Mouse (Mus musculus): ENCODE measurements at regions not wholly inside any gene's neighbourhood (a gene's known extent, or its start where the extent isn't known, plus 50 kb on each side); places are given as distances from the start of the nearest gene placed in this dataset.

DNA sequence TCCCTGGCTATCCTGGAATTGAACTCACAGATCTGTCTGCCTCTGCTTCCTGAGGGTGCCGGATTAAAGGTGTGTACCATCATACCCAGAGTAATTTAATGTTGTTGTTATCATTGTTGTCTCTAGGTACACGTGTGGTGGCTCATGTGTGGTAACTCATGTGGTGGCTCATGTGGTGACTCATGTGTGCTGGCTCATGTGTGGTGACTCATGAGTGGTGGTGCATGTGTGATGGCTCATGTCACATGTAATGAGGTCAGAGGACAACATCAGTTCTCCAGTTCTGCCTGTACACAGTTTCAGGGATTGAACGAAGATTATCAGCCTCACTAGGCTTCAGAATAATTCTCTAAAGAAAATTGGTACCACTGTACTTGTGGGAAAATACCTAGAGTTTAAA lies 80.2 kb downstream of the Zfp36l2 start:
- DNase-seq, result no peak

DNA sequence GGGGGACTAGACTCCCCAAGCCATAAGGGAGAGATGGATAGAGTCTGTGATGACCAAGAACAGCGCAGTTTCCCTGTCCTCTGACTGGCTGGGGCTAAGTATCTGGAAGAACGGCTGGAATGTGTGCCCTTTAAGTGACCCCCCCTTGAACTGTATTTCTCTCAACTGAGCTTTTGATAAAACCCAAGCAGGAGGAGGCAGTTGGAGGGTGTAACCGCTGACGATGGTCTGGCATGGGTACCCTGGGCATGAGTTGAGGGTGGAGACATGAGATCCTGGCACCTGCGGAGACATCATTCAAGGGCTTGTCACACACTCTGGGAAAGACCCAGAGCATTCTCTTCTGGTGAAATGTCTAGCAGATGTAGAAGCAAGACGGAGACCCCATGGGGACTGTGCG lies 83.5 kb downstream of the Zfp36l2 start:
- no peak for DNase-seq

DNA sequence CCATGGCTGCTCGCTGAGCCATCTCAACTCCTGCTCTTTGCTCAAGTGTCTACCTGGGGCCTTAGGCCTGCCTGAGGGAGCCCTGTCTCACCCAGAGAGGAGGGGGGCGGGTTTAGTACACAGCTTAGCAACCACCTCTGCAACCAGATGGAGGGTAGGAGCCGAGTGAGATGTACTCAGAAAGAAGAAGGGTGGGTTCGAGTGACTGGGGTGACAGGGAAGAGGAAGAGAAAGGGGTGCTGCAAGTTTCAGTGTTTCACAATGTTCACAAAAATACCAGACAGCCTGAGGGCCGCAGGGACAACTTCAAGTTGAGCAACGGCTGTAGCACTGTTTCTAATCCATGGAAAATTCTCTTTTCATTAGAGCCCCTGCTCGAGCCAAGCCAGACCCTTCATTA lies 84.4 kb downstream of the Zfp36l2 start:
- no peak for DNase-seq

DNA sequence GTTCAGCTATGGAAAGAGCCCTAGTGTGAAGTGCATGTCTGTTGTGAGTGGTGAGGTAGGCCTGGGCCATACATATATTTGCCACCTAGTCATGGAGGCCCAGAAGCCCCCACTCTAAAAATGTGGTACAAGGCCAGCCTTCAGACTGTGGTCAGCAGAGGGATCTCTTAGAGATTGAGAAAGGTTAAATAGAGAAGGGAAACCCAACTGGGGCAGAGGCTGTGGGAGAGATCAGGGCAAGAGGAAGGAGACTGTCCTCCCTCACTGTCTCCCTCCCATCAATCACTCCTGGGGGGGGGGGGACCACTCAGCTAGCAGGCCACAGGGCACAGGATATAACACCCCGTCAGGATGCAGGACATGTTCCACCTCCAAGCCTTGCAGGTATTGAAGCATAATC lies 86.1 kb downstream of the Zfp36l2 start:
- DNase-seq, result no peak

DNA sequence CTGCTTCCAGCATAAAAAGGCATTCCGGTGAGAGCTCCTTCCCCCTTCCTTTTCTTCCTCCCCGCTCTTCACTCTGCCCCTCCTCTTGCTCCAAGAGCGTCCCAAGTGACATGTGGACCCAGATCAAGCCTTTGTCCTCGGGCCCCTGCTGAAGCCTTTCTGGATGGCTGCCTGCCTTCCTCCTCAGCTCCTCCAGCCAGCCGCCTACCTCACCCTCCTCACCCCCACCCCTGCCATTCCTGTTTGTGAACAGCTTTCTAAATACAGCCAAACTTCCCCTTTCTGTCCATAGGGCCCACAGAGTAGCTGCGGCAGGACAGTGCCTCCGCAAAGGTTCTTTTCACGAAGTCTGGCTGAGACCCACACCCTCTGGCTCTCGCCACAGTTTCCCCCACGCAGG lies 87.2 kb downstream of the Zfp36l2 start:
- peak; percentile 60 for DNase-seq

DNA sequence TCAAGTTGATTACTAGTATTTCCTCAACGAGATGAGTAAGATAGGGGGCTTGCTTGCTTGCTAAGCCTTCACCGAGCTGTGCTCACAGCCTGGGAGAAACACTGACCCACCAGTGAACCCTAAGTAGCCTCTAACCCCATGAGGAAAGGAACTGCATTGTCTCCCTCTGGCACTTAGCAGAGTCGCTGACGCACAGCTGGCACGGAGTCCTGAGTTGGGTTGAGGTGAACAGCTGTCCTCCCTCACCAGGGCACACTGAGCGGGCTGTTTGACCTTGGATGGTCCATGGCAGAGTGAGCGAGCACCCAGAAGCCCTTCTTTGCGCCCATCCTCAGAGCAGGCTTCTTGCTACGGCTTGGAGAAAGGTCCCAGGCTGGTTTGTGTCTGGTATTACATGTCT lies 88.0 kb downstream of the Zfp36l2 start:
- DNase-seq, result peak; percentile 63

DNA sequence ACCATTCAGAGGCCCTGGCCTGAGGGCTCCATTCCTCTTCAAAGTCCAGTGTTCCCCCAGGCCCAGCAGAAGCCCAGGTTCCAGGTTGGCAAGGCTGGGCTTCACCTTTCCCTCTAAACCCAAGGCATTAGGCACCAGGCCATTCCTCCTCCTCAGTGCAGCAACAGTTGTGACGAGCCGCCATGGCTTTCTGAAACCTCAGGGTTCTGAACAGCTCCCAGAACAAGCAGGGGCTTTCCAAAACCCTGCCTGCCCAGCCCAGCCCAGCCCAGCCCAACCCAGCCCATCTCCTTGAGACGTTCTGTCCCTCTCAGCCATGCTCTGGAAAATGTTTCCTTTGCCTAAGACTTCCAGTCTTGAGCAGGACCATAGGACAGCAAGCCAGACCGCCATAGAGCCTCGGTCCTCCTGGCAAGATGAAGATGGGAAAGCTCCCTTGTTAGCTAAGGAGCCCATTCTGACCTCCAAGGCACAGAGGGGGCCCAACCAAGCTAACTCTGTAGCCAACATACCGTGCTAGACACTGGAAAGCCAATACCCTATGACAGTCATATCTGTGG lies 89.8 kb downstream of the Zfp36l2 start:
- DNase-seq, result no peak

DNA sequence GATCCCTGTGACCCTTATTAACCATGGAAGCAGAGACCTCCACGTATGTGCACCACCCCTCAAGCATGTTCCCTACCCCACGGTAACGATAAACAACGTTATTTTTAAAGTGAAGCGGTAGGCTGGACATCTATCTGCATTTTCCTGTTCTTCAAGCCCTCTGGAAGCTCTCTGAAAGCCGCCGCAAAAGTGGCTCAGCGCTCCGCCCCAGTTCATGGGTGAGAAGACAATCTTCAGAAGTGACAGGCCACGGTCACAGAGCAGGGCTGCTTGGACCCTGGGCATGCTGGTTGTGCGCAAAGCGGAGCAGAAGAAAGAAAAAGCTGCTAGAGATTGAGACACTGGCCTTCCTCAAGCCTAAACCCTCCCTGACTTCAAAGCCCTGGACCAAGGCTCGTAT lies 90.5 kb downstream of the Zfp36l2 start:
- no peak for DNase-seq

DNA sequence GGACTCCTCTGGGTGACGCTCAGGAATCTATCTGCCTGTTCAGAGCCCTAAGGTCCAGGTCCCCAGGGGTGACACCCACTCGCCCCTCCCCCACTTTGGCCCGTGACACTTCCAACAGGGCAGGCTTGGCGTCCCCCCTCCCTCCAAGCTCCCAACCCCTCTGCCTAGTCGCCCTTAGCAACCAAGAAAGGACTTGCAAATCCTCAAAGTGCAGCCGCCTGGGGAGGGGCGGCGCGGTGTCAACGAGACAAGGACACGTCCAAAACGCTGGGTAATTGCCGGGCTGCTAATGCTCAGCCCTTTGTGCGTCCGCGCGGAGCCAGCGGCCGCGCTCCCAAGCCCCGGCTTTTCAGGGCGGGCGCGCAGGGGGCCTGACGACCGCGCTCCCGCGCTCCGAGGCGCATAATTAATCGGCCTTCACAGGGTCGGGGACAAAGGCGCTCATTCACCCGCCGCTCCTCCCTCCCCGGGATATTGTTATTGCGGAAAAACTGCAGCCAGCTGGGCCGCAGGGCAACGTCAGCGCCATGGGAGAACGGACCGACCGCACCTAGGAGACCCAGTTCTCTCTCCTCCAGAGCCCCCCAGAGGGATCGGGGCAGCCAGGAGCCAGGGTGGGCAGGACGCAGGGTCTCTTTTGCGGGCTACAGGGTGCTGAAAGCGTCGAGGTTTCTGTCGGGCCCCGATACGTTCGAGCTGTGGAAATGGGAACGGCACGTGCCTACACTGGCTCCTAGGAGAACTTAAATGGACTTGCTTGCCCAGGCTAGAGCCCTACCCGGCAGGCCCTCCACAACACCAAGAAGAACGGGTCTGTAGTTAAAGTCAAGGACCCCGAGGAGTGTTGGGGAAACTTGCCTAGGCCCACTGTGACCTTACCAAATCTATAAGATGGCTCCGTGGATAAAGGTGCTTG lies 91.1 kb downstream of the Zfp36l2 start:
- peak; percentile 73 for DNase-seq

DNA sequence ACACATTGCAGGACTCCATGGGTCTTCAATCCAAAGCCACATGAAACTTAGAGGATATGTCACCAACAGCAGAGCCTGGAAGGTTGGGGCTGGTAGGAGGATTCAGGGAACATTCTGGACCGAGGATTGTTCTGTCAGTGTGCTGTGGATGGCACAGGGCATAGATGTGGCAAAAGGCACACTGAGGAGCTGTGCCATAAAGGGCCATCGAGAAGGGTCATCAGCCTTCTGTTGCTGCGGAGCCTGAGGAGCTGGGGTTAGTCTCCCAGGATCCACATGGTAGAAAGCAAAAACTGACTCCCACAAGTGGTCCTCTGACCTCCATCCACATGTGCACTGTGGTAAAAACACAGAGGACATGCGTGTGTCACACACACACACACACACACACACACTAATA lies 91.9 kb downstream of the Zfp36l2 start:
- DNase-seq, result no peak

DNA sequence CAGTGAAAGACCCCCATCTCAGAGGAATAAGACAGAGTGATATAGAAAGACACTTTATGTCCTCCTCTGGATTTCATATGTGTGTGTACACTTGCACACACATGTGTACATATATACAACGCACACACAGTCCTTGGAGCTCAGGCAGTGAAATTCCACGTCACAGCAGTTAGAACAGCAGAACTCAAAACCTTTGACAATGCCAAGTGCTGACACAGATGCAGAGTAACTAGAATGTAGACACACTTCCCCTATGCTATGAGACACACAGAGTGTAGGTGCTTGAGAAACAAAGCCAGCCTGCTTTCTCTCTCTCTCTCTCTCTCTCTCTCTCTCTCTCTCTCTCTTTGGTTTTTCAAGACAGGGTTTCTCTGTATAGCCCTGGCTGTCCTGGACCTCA lies 92.7 kb downstream of the Zfp36l2 start:
- no peak for DNase-seq

DNA sequence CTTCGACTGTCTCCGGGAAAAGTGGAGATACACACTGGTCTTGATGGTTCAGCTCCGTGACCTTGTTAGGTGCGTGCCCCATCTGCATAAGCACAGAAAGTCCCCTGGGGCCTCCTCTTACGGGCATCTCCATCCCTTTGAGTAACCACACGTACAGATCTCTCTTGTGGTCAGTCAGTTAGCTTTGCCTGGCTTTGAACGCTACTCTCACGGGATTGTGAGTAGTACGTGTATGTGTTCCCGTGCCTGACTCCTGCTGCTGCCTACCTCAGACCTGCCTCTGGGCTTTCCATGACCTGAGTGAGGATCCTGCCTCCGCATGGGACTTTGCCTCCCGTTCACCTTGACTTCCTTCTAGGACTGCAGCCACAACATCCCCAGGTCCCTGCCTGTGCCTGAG lies 101.4 kb downstream of the Zfp36l2 start:
- DNase-seq, result no peak

DNA sequence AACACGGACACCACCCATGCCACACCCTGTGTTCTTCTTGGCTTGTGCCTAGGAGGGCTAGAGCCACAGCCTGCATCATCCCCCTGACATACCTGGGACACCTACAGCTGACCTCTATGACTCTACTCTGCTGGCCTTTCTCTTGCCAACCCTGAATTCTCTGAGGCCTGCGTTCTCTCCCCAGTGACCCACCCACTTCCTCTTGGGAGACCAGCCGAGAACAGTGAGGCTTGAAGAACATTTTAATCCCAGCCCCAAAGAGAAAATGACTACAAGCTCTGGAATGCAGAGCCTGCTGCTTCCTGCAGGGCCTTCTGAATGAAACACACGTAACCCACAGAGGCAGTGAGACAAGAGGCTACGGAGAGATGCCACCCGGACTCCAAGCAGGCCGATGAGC lies 102.0 kb downstream of the Zfp36l2 start:
- peak; percentile 79 for DNase-seq

DNA sequence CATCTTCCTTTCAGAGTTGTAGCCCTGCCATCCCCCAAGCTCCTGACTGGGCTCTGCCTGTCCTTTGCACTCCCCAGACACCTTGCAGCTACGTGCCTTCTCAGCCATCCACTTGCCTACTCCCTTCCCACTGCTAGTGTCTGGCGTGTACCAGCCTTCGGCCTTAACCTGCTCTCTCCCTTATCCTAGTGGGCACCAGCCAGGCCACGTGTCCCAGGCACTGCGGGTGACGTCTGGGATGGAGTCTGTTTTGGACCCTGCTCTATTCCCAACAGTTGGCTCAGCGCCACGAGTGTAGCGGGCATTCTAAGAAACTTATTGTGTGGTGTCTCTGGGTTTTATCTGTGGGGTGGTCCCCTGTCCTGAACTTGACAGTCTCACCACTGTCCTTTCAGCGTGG lies 102.5 kb downstream of the Zfp36l2 start:
- no peak for DNase-seq

DNA sequence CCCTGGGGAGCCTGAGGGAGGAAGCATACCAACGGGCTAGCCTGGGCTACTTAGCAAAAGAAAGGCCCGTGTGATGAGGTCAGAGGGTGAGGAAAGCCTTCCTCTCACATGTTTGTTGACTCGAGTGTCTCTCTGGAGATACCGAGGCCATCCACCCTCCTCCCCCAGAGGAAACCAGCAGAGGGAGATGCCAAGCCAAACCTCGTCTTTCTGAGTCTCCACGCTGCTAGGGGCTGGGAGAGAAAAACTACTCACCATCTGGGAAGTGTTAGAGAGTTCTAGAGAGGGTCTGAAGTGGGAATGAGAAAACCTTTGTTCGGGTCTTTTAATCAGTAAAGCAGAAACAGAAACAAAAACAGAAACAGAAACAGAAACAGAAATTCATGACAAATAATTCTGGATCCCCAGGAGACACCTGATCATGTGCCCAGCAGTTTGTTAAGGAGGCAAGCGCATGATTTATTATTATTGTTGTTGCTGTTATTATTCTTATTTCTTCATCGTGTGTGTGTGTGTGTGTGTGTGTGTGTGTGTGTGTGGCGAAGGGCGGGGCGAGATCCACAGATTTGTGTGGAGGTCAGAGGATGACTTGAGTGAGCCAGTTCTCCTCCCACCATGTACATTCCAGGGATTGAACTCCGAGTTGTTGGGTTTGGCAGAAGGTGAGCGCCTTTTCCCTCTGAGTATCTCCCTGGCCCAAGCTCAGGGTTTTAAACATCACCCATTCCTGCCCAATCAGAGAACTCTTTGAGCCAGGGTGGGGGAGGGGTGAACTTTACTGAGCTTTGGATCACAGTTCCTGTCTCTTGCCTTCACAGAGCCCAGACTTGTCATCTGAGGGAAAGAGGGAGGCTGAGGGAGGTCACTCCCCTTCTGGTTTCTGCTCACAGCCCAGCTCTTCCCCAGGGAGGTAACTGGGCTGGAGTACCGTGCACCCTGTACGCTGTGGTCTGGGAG lies 104.2 kb downstream of the Zfp36l2 start:
- peak; percentile 77 for DNase-seq

DNA sequence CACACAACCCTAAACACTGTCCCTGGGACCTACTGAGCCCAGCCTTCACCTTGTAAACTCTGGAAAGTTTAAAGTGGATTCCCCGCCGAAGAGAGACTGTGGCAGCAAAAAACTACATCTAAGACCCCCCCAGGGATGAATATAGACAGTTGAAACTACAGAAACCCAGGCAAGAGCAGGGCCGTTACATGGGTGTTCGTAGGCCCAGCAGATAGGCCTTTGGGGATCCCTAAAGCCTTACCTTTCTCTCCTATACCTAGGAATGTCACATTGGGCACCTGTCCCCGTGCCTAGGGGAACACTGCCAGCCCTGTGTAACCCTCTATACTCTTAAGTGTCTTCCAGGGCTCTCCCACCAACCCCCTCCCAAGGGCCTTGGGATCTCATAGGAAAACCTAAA lies 105.2 kb downstream of the Zfp36l2 start:
- no peak for DNase-seq

DNA sequence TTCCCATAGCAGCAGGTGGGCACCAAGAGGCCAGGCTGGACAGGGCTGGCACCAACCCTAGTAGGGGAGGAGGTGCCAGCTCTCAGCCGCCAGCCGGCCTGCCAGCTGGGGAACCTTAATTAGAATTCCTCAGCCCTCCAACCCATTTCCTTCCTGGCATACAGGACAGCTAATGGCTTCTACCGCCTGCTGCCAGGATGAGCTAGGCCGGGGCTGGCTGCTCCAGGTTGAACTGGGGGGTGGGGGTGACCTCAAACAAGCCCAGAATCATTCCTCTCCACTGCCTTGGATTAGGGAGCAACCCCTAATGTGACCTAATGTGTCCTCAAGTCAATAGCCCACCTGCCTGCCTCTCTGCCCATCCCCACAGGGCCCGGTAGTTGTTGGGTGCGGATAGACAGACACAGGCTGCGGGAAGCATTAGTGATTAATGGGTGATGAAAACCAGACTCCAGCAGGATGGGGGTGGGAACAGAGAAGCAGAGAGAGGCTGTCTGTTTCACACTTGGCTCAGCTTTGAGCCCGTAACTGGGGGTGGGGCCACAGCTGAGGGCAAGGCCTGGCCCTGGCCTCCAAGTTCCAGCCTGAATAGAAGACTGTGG lies 105.9 kb downstream of the Zfp36l2 start:
- DNase-seq, result peak; percentile 81

DNA sequence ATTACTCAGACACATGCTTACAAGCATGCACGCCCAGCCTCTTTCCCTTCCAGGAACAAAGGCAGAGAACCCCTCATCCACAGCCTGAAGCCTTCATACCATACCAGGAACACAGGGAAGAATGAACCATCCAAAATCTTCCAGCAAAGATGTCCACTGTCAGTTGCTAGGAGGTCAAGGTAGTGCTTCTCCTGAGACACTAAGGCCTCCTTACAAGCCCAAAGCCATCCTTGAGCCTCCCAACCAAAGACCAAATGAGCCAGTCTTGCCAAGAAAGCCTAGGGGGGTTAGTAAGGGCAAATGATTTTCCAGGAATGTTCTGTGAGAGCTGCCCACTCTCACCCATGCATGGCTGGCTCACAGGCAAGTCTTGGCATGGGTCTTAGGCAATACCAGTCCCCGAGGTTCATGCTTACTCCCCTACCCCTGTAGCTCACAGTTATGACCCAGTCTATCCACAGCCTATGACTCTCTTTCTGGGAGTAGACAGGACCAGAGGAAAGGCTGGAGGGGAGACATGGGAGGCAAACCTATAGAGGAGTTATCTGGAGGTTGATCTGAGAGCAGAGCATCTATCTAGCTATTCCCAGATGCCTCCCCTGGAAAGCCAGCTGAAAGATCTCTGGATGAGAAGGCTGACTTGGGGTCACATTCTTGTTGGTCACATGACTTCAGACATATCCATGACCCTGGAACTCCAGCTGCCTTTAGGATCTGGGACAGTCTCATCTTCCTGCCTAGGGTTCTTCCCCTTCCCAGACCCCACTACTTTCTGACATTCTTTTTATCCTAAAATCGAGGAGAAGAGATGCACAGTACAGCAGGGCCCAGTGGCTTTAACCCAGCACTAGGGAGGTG lies 112.4 kb downstream of the Zfp36l2 start:
- DNase-seq, result peak; percentile 16

DNA sequence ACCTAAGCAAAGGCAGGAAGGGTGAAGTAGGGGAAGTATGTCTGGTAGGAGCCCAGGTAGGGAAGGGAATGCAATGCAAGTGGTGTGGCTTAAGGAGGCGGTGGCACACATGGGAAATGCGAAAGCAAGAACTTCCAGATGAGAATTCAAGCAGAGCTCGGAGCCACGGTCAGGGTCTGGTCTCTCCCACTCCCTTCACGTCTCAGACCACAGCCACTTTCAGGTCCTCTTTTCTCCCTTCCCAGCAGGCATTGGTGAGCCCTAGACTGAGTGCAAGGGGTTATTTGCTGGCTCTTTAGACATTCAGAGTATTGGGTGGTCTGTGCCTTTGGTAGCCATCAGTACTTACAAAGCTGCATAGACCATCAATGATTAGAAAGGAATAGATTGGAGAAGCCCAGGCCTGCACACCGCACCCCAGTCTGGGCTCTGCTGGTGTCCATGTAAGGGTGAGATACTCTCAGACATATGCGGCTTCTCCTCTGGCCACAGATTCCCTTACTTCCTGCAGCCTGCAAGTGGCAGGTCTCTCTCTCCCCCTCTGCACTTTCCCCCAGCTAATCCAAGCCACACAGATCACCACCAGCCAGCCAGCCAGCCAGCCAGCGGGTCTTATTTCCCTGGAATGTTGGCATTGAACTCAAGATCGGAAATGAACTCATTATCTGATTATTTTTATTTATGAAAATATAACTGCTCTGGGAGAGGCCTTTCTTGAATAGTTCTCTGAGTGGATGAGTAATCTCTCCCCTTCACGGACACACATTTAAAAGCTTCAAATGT lies 113.6 kb downstream of the Zfp36l2 start:
- peak; percentile 78 for DNase-seq

DNA sequence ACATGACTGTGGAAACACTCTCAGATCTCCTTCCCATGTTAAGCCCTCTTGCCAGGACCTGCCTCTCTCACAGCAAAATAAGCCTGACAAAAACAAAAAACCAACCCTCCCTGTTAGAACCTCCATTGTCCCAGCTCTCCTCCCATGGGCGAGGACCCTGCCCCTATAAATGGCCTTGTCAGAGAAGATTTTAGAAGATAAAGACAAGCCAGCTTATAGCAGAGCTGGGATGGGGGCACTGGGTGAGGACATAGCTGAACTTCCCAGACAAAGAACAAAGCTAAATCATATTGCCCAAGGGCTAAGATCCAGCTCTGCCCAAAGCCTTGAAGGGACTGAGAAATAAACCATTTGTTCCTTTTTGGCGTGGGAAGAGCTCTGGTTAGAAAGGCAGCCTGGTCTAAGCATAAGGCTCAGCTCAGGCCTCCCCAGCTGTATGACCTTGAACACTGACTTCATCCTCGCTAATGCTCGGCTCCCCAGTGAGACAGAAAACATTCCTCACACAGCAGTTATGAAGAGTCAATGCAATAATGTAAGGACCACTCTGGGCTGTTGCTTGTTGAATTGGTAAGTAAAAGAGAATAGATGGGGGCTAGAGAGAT lies 115.2 kb downstream of the Zfp36l2 start:
- peak; percentile 31 for DNase-seq

DNA sequence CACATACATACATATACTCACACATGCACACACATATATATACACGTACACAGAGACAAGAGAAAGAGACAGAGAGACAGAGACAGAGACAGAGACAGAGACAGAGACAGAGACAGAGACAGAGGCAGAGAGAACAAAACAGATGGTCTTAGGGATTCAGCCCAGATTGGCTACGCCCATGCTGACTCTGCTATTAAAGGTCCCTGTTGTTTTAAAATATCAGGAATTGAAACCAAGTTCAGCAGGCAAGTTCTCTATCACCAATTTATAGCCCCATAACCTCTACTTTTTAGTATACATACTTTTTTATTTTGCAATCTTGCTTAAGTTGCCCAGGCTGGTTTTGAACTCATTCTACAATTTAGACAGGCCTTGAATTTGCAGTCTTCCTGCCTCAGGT lies 115.9 kb downstream of the Zfp36l2 start:
- no peak for DNase-seq

Data from lung, postnatal 10 days (tissue).